Mouse (Mus musculus): Measurements from ENCODE around the gene C1qtnf2. TPM values are rescaled to one million over a fixed set of nuclear protein-coding genes. Genes with fewer than 3 reads are reported as not detected.
A peak's percentile ranks its signal among the peaks of the same experiment; 100 is the strongest.

The C1qtnf2 gene
- total and polyA plus RNA-seq, 3 experiments: not detected

DNA sequence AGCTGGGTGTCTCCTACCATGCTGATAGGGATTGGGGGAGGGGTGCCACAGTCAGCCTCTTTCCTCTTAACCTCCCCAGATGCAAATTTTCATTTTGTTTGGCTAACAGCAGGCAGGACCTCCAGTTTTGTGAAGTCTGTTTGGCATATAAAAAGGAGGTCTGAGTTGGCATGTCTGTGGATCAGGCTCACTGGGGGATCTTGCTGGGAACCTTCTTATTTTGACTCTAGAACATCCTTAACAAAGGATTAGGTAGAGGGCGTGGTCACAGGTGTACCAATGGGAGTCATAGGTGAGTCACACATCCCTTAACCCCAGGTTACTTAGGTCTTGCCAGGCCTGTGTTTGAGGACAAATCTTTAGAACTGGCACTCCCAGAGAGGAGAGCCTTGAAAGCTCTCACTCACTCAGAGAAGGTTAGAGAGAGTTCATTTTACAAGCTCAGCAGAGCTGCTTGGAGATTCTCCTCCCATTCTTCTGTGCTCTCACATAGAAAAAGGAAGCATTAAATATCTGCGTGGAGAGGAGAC, 38.6 kb downstream of the C1qtnf2 start:
- H3K4me1 ChIP-seq (ENCODE audit: control insufficient read depth in 1 of 2, insufficient read depth in 2 of 2, low read length in 2 of 2): no peaks in the 10 kb centered on the region
- no peak for TF ChIP-seq ZMIZ1 (IDR thresholded peaks at IDR 0.05; ENCODE audit: low read depth, low read length)
- no peak for TF ChIP-seq POLR2A (IDR thresholded peaks at IDR 0.05; ENCODE audit: control insufficient read depth in 1 of 2, insufficient read depth in 1 of 2, low read depth in 1 of 2, low read length in 2 of 2, poor library complexity in 1 of 2)
- no peak for TF ChIP-seq RAD21 (IDR thresholded peaks at IDR 0.05; ENCODE audit: low read depth, low read length)
- TF ChIP-seq ZKSCAN1 (IDR thresholded peaks at IDR 0.05; ENCODE audit: low read depth, low read length): no peak
- TF ChIP-seq ZC3H11A (IDR thresholded peaks at IDR 0.05; ENCODE audit: low read depth, low read length): no peak
- TF ChIP-seq SIN3A (IDR thresholded peaks at IDR 0.05; ENCODE audit: low read length): no peak
- no peak for TF ChIP-seq GATA1 (IDR thresholded peaks at IDR 0.05; ENCODE audit: low read depth, low read length)
- TF ChIP-seq TBP (IDR thresholded peaks at IDR 0.05; ENCODE audit: low read depth, low read length): no peak
- no peak for TF ChIP-seq CHD1 (IDR thresholded peaks at IDR 0.05; ENCODE audit: low read depth, low read length)
- no peak for TF ChIP-seq POLR2AphosphoS5 (IDR thresholded peaks at IDR 0.05; ENCODE audit: borderline replicate concordance, low read depth, low read length)
- peaks cover 0 to 8% of the 10 kb centered on the region in 2 experiments; a peak in 3 of 4 replicates for H3K27me3 ChIP-seq (ENCODE audit: control insufficient read depth in 1 of 2, insufficient read depth in 2 of 2, low read length in 2 of 2)
- H3K9me3 ChIP-seq (replicated peaks; ENCODE audit: insufficient read depth, low read length): no peaks in the 10 kb centered on the region
- H3K36me3 ChIP-seq (ENCODE audit: control insufficient read depth in 1 of 2, insufficient read depth in 2 of 2, low read length in 2 of 2): no peaks in the 10 kb centered on the region
- no peak overlapping the region for H3K27ac ChIP-seq (ENCODE audit: control insufficient read depth, low read depth, low read length)
- no peak for DNase-seq (ENCODE audit: low read depth, low spot score)
- H3K79me2 ChIP-seq (ENCODE audit: control insufficient read depth, insufficient read depth, low read length, poor library complexity): no peaks in the 10 kb centered on the region
- H3K9ac ChIP-seq (ENCODE audit: control insufficient read depth, low read depth, low read length, poor library complexity, severe bottlenecking): no peak overlapping the region
- no peak overlapping the region for H3K4me3 ChIP-seq (ENCODE audit: control insufficient read depth in 1 of 2, insufficient read depth in 1 of 2, low read depth in 2 of 2, low read length in 2 of 2)

GRCm38 (mm10) chr11:43516344-43517021, 42.4 kb downstream of the C1qtnf2 start:
- no peaks in the 10 kb centered on the region for H3K9me3 ChIP-seq (replicated peaks; ENCODE audit: insufficient read depth, low read length)
- peaks cover 0 to 3% of the 10 kb centered on the region in 2 experiments; a peak in 2 of 4 replicates for H3K27me3 ChIP-seq (ENCODE audit: control insufficient read depth in 1 of 2, insufficient read depth in 2 of 2, low read length in 2 of 2)
- H3K4me1 ChIP-seq (ENCODE audit: control insufficient read depth in 1 of 2, insufficient read depth in 2 of 2, low read length in 2 of 2): no peaks in the 10 kb centered on the region
- no peak overlapping the region for H3K9ac ChIP-seq (ENCODE audit: control insufficient read depth, low read depth, low read length, poor library complexity, severe bottlenecking)
- no peaks in the 10 kb centered on the region for H3K79me2 ChIP-seq (ENCODE audit: control insufficient read depth, insufficient read depth, low read length, poor library complexity)
- no peak overlapping the region for H3K27ac ChIP-seq (ENCODE audit: control insufficient read depth, low read depth, low read length)
- no peaks in the 10 kb centered on the region for H3K36me3 ChIP-seq (ENCODE audit: control insufficient read depth in 1 of 2, insufficient read depth in 2 of 2, low read length in 2 of 2)
- DNase-seq (ENCODE audit: low read depth, low spot score): peak; percentile 9
- TF ChIP-seq MAZ (IDR thresholded peaks at IDR 0.05; ENCODE audit: low read depth, low read length): no peak
- peak in 2 of 3 experiments; percentile 28 to 45; a peak in 4 of 6 replicates for TF ChIP-seq CTCF (IDR thresholded peaks at IDR 0.05 in 2 of 3, conservative IDR thresholded peaks at IDR 0.05 in 1 of 3; ENCODE audit: control insufficient read depth in 1 of 3, insufficient read depth in 1 of 3, low read depth in 2 of 3, low read length in 3 of 3, poor library complexity in 1 of 3, severe bottlenecking in 1 of 3)
- peak; percentile 36 for TF ChIP-seq SMC3 (IDR thresholded peaks at IDR 0.05; ENCODE audit: low read depth, low read length)
- H3K4me3 ChIP-seq (ENCODE audit: control insufficient read depth in 1 of 2, insufficient read depth in 1 of 2, low read depth in 2 of 2, low read length in 2 of 2): no peak overlapping the region

DNA sequence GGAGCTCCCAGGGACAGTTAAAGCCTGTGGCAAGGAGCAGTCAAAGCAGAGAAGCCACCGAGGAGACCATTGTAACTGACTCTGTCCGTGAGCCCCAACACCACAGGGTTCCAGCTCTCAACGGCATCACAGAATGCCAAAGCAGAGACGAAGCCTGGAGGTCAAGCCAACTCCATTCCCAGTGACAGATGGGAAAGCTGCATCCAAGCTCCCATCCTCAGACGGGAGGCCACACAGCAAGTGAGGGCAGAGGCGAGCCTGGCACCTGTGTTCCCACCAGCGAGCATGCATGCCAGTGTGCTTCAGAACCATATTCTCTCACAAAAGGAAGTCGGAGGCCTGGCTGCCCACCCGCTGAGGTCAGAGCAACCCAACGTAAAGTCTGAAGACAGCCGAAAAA, 43.6 kb downstream of the C1qtnf2 start:
- Histone ChIP-seq H3K4me3 (ENCODE audit: control insufficient read depth in 1 of 2, insufficient read depth in 1 of 2, low read depth in 2 of 2, low read length in 2 of 2) (no peak overlapping the region), H3K79me2 (ENCODE audit: control insufficient read depth, insufficient read depth, low read length, poor library complexity) (no peaks in the 10 kb centered on the region), H3K9me3 (replicated peaks; ENCODE audit: insufficient read depth, low read length) (no peaks in the 10 kb centered on the region), H3K9ac (ENCODE audit: control insufficient read depth, low read depth, low read length, poor library complexity, severe bottlenecking) (no peak overlapping the region), H3K27ac (ENCODE audit: control insufficient read depth, low read depth, low read length) (no peak overlapping the region), H3K4me1 (ENCODE audit: control insufficient read depth in 1 of 2, insufficient read depth in 2 of 2, low read length in 2 of 2) (no peaks in the 10 kb centered on the region), H3K27me3 (ENCODE audit: control insufficient read depth in 1 of 2, insufficient read depth in 2 of 2, low read length in 2 of 2) (peaks cover 0 to 3% of the 10 kb centered on the region in 2 experiments; a peak in 2 of 4 replicates), H3K36me3 (ENCODE audit: control insufficient read depth in 1 of 2, insufficient read depth in 2 of 2, low read length in 2 of 2) (no peaks in the 10 kb centered on the region)
- DNase-seq (ENCODE audit: low read depth, low spot score): no peak
- no peak for TF ChIP-seq ZMIZ1 (IDR thresholded peaks at IDR 0.05; ENCODE audit: low read depth, low read length)
- TF ChIP-seq EP300 (IDR thresholded peaks at IDR 0.05; ENCODE audit: low read depth in 1 of 2, low read length in 2 of 2): no peak
- TF ChIP-seq SMC3 (IDR thresholded peaks at IDR 0.05; ENCODE audit: low read depth, low read length): no peak
- no peak for TF ChIP-seq MAX (IDR thresholded peaks at IDR 0.05; ENCODE audit: low read length)
- TF ChIP-seq E2F4 (IDR thresholded peaks at IDR 0.05; ENCODE audit: borderline replicate concordance, low read depth, low read length): no peak
- TF ChIP-seq TBP (IDR thresholded peaks at IDR 0.05; ENCODE audit: low read depth, low read length): no peak
- no peak for TF ChIP-seq ZC3H11A (IDR thresholded peaks at IDR 0.05; ENCODE audit: low read depth, low read length)
- TF ChIP-seq HCFC1 (IDR thresholded peaks at IDR 0.05; ENCODE audit: low read depth, low read length): no peak
- TF ChIP-seq POLR2A (IDR thresholded peaks at IDR 0.05; ENCODE audit: control insufficient read depth in 1 of 2, insufficient read depth in 1 of 2, low read depth in 1 of 2, low read length in 2 of 2, poor library complexity in 1 of 2): no peak
- TF ChIP-seq NRF1 (IDR thresholded peaks at IDR 0.05; ENCODE audit: insufficient read depth, low read depth, low read length, poor library complexity, severe bottlenecking): no peak
- no peak for TF ChIP-seq JUND (IDR thresholded peaks at IDR 0.05; ENCODE audit: low read depth, low read length)
- no peak for TF ChIP-seq USF2 (IDR thresholded peaks at IDR 0.05; ENCODE audit: borderline replicate concordance in 1 of 2, insufficient read depth in 1 of 2, low read depth in 1 of 2, low read length in 2 of 2)
- TF ChIP-seq ELF1 (IDR thresholded peaks at IDR 0.05; ENCODE audit: low read depth, low read length): no peak
- TF ChIP-seq MXI1 (IDR thresholded peaks at IDR 0.05; ENCODE audit: low read depth, low read length): no peak
- no peak for TF ChIP-seq MAFK (IDR thresholded peaks at IDR 0.05; ENCODE audit: borderline replicate concordance, low read depth, low read length)
- TF ChIP-seq BHLHE40 (IDR thresholded peaks at IDR 0.05; ENCODE audit: borderline replicate concordance, low read depth, low read length): no peak

All from MEL (cell line).